Mouse (Mus musculus): Measurements from ENCODE around the gene Col12a1.

GRCm38 (mm10) chr9:79634076-79634475 lies 84.6 kb downstream of the Col12a1 start:
- no peak for TF ChIP-seq CTCF (IDR thresholded peaks at IDR 0.05; ENCODE audit: borderline replicate concordance, extremely low read depth, insufficient read depth, insufficient read length)
- no peak for TF ChIP-seq POLR2A (IDR thresholded peaks at IDR 0.05; ENCODE audit: borderline replicate concordance, extremely low read depth, insufficient read depth, insufficient read length, poor library complexity, severe bottlenecking)

Data from brain, embryonic 14.5 days (tissue).